27 mouse cellular contexts compared by ENCODE assay signal in the genomic region with DNA sequence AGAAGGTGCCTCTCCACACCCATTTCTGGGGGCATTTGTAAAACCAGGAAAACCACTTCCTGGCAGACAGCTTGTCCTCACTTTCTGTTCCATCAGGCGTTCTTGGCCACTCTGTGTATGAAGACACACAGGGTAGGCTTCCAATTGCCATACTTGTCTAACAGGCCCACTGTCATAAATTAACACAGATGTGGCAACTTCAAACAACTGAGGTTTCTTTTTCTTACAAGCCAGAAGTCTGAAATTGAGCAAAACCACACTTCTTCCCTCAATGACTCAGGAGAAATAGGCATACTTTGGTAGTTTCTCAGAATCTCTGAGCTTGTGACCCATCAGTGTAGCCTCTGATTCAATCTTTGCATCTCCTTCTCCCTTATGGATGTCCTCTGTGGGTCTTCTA.
DNase-seq lines count a peak whose midpoint lies in the region; ATAC-seq lines count a peak whose summit lies in the region.
"Had no signal": no experiment of that assay in that cellular context is flagged by ENCODE, and none has a peak within 500 bp of the region (broad histone marks: within the 10 kb centered on the region; RNA-seq: fewer than 3 reads in every experiment).

No protein-coding gene starts in this region.

- no peaks in the 10 kb centered on the region for H3K36me3 ChIP-seq in neural tube, embryonic 15.5 days
- H3K36me3 ChIP-seq: forebrain, embryonic 12.5 days; forebrain, embryonic 15.5 days; heart, embryonic 13.5 days; hindbrain, embryonic 13.5 days; intestine, embryonic 15.5 days had no signal

- ATAC-seq in common myeloid progenitor, adult 5-6 weeks (replicated peaks; ENCODE audit: low read depth, poor library complexity, severe bottlenecking) = peak; percentile 79
- ATAC-seq in granulocyte monocyte progenitor cell, adult 5-6 weeks (replicated peaks; ENCODE audit: poor library complexity, severe bottlenecking) = peak; percentile 89
- peak; percentile 85 for ATAC-seq in megakaryocyte progenitor cell, adult 5-6 weeks (replicated peaks; ENCODE audit: poor library complexity)
- ATAC-seq in neural tube, embryonic 15.5 days (ENCODE audit: low FRiP score) = no peak
- ATAC-seq: activated CD4-positive, CD25-positive, alpha-beta regulatory T cell, adult 4 months; intestine, embryonic 15.5 days had no signal

- peaks cover 5% of the 10 kb centered on the region; the same call in 1 of the 2 replicates for H3K4me1 ChIP-seq in neural tube, embryonic 15.5 days
- H3K4me1 ChIP-seq: heart, embryonic 13.5 days; intestine, embryonic 15.5 days had no signal

- H3K27me3 ChIP-seq in neural tube, embryonic 15.5 days (replicated peaks) = no peaks in the 10 kb centered on the region
- H3K27me3 ChIP-seq: forebrain, embryonic 15.5 days; heart, embryonic 13.5 days; hindbrain, embryonic 13.5 days; intestine, embryonic 15.5 days had no signal

- peak; percentile 19 for DNase-seq in 3T3-L1 (ENCODE audit: low read depth, low spot score)
- no peak for DNase-seq in layer of hippocampus, adult 18-20 months (ENCODE audit: low spot score in 2 of 2)
- DNase-seq in adrenal gland, adult 18-20 months (ENCODE audit: low spot score in 2 of 2) = no peak
- no peak for DNase-seq in lung, adult 18-20 months
- DNase-seq: adrenal gland, postnatal 10 days; adrenal gland, postnatal 36 days; B cell, adult 2 months; cerebellum, adult 2 months; cerebellum, adult 9-11 months; cerebellum, postnatal 25 days; embryo, embryonic 11 days; gastrocnemius, postnatal 10 days; gastrocnemius, postnatal 36 days; heart, adult 11 months; heart, postnatal 14 days; heart, postnatal 4 days; kidney, adult 11 months had no signal

- H3K4me2 ChIP-seq in neural tube, embryonic 15.5 days = no peak overlapping the region
- H3K4me2 ChIP-seq: forebrain, embryonic 12.5 days; forebrain, embryonic 15.5 days; heart, embryonic 13.5 days; hindbrain, embryonic 13.5 days; intestine, embryonic 15.5 days had no signal

- WGBS in neural tube, embryonic 15.5 days = 90% methylated on average over 1 of the region's 1 CpGs

- H3K9me3 ChIP-seq in neural tube, embryonic 15.5 days (replicated peaks) = no peaks in the 10 kb centered on the region
- H3K9me3 ChIP-seq: forebrain, embryonic 12.5 days; forebrain, embryonic 15.5 days; heart, embryonic 13.5 days; hindbrain, embryonic 13.5 days; intestine, embryonic 15.5 days had no signal

- no peak overlapping the region for H3K27ac ChIP-seq in neural tube, embryonic 15.5 days (replicated peaks)
- H3K27ac ChIP-seq: forebrain, embryonic 12.5 days; heart, embryonic 13.5 days; intestine, embryonic 15.5 days had no signal

- no peak overlapping the region for H3K4me3 ChIP-seq in neural tube, embryonic 15.5 days (replicated peaks)
- H3K4me3 ChIP-seq: forebrain, embryonic 12.5 days; forebrain, embryonic 15.5 days; heart, embryonic 13.5 days; hindbrain, embryonic 13.5 days; intestine, embryonic 15.5 days had no signal

- H3K9ac ChIP-seq in neural tube, embryonic 15.5 days (replicated peaks) = no peak overlapping the region
- H3K9ac ChIP-seq: forebrain, embryonic 12.5 days; forebrain, embryonic 15.5 days; heart, embryonic 13.5 days; hindbrain, embryonic 13.5 days; intestine, embryonic 15.5 days had no signal
